8 mouse cellular contexts compared by ENCODE assay signal in the genomic region with DNA sequence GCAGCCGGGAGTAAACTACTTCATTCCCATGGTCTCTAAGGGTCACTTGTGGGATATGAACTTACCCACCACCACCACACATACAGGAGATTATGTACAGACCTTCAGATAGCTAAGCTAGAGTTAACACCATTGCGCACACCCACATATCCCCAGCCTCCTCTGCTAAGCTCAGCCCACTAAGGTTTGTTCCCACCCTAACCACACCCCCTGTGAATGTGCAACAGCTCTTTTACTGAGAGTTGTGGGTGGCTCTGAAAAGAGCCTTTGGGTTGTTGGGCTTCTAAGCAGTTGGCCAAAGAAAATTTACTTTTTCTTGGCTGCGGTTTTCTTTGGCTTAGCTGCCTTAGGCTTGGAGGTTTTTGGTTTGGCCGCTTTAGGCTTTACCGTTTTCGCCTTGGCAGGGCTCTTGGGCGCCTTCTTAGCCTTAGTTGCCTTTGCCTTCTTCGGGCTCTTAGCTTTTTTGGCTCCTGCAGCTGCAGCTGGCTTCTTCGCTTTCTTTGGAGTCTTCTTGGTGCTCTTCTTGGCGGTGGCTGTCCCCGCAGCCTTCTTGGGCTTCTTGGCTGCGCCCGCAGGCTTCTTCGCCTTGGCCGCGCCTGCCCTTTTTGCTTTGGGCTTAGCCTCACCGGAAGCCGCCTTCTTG. TPM values are rescaled to one million over a fixed set of nuclear protein-coding genes. Genes with fewer than 3 reads are reported as not detected.
A peak's percentile ranks its signal among the peaks of the same experiment; 100 is the strongest.
DNase-seq lines count a peak whose midpoint lies in the region; ATAC-seq and TF ChIP-seq lines count a peak whose summit lies in the region.

No protein-coding gene starts in this region.

- no peaks in the 10 kb centered on the region for H3K9me3 ChIP-seq in embryonic facial prominence, embryonic 15.5 days (replicated peaks)
- no peaks in the 10 kb centered on the region for H3K9me3 ChIP-seq in kidney, embryonic 14.5 days (ENCODE audit: control insufficient read depth, low read length)
- H3K9me3 ChIP-seq in limb, embryonic 15.5 days = no peaks in the 10 kb centered on the region
- H3K9me3 ChIP-seq in midbrain, postnatal 0 days (ENCODE audit: low read length) = no peaks in the 10 kb centered on the region

- peak overlapping the region; percentile 98 for H3K27ac ChIP-seq in embryonic facial prominence, embryonic 15.5 days (replicated peaks)
- H3K27ac ChIP-seq in kidney, embryonic 14.5 days (ENCODE audit: low read depth, low read length) = peak overlapping the region; percentile 99
- peak overlapping the region; percentile 98 for H3K27ac ChIP-seq in limb, embryonic 15.5 days
- H3K27ac ChIP-seq in midbrain, postnatal 0 days (ENCODE audit: low read depth, low read length) = peak overlapping the region; percentile 90

- peaks cover 10% of the 10 kb centered on the region for H3K4me1 ChIP-seq in embryonic facial prominence, embryonic 15.5 days
- peaks cover 3% of the 10 kb centered on the region; the same call in 1 of the 2 replicates for H3K4me1 ChIP-seq in kidney, embryonic 14.5 days (ENCODE audit: control insufficient read depth, insufficient read depth, low read length)
- peaks cover 6% of the 10 kb centered on the region; the same call in 1 of the 2 replicates for H3K4me1 ChIP-seq in limb, embryonic 15.5 days
- no peaks in the 10 kb centered on the region for H3K4me1 ChIP-seq in midbrain, postnatal 0 days (ENCODE audit: insufficient read depth, low read length)

- H3K9ac ChIP-seq in embryonic facial prominence, embryonic 15.5 days = peak overlapping the region; percentile 83
- peak overlapping the region; percentile 95 for H3K9ac ChIP-seq in kidney, embryonic 14.5 days (ENCODE audit: low read depth, low read length)
- H3K9ac ChIP-seq in limb, embryonic 15.5 days = peak overlapping the region; percentile 84
- peak overlapping the region; percentile 58 for H3K9ac ChIP-seq in midbrain, postnatal 0 days (replicated peaks; ENCODE audit: low read length, poor library complexity, severe bottlenecking)

- TF ChIP-seq CTCF in midbrain, postnatal 0 days (IDR thresholded peaks at IDR 0.05) = no peak

- H3K36me3 ChIP-seq in embryonic facial prominence, embryonic 15.5 days = no peaks in the 10 kb centered on the region
- H3K36me3 ChIP-seq in kidney, embryonic 14.5 days (ENCODE audit: control insufficient read depth, insufficient read depth, low read length) = no peaks in the 10 kb centered on the region
- H3K36me3 ChIP-seq in limb, embryonic 15.5 days = no peaks in the 10 kb centered on the region
- no peaks in the 10 kb centered on the region for H3K36me3 ChIP-seq in midbrain, postnatal 0 days (ENCODE audit: insufficient read depth, low read length)

- peak overlapping the region; percentile 54 for H3K4me3 ChIP-seq in embryonic facial prominence, embryonic 15.5 days (replicated peaks)
- peak overlapping the region; percentile 75 for H3K4me3 ChIP-seq in kidney, embryonic 14.5 days (ENCODE audit: low read length)
- H3K4me3 ChIP-seq in limb, embryonic 15.5 days = peak overlapping the region; percentile 59
- peak overlapping the region; percentile 52 for H3K4me3 ChIP-seq in midbrain, postnatal 0 days (ENCODE audit: low read depth, low read length)

- peak; percentile 89 for ATAC-seq in embryonic facial prominence, embryonic 15.5 days (ENCODE audit: insufficient number of reproducible peaks, low FRiP score, low TSS enrichment, low read depth)
- peak; percentile 84 for ATAC-seq in kidney, embryonic 14.5 days (ENCODE audit: low FRiP score, low TSS enrichment)
- ATAC-seq in limb, embryonic 15.5 days (ENCODE audit: insufficient number of reproducible peaks, low FRiP score, low TSS enrichment, low read depth) = peak; percentile 85
- peak; percentile 87 for ATAC-seq in midbrain, postnatal 0 days (ENCODE audit: low FRiP score)

- H3K4me2 ChIP-seq in embryonic facial prominence, embryonic 15.5 days (replicated peaks) = peak overlapping the region; percentile 86
- peak overlapping the region; percentile 77 for H3K4me2 ChIP-seq in kidney, embryonic 14.5 days (replicated peaks; ENCODE audit: low read depth, low read length)
- peak overlapping the region; percentile 86 for H3K4me2 ChIP-seq in limb, embryonic 15.5 days
- H3K4me2 ChIP-seq in midbrain, postnatal 0 days (ENCODE audit: low read depth, low read length, poor library complexity, severe bottlenecking) = peak overlapping the region; percentile 81

- under 1% methylated on average over 18 of the region's 18 CpGs for WGBS in embryonic facial prominence, embryonic 15.5 days
- under 1% methylated on average over 18 of the region's 18 CpGs for WGBS in kidney, embryonic 14.5 days
- 0% methylated on average over 18 of the region's 18 CpGs for WGBS in limb, embryonic 15.5 days
- under 1% methylated on average over 18 of the region's 18 CpGs for WGBS in midbrain, postnatal 0 days

- peak; percentile 92 for DNase-seq in 3T3-L1 (ENCODE audit: low read depth, low spot score)
- DNase-seq in adrenal gland, postnatal 14 days = peak; percentile 86
- peak; percentile 85 for DNase-seq in heart, adult 8-10 months (ENCODE audit: low spot score)
- DNase-seq in midbrain, postnatal 0 days (ENCODE audit: low spot score) = peak; percentile 87
- DNase-seq in spleen, postnatal 14 days (ENCODE audit: low spot score in 2 of 2) = peak; percentile 59 to 60

- H3K27me3 ChIP-seq in embryonic facial prominence, embryonic 15.5 days = no peaks in the 10 kb centered on the region
- no peaks in the 10 kb centered on the region for H3K27me3 ChIP-seq in kidney, embryonic 14.5 days (ENCODE audit: control insufficient read depth, insufficient read depth, low read length)
- no peaks in the 10 kb centered on the region for H3K27me3 ChIP-seq in limb, embryonic 15.5 days
- H3K27me3 ChIP-seq in midbrain, postnatal 0 days (ENCODE audit: insufficient read depth, low read length) = no peaks in the 10 kb centered on the region

RNA-seq across cellular contexts. Expression of gene Hist1h1e, which starts 0.7 kb away (rescaled TPM):
- total RNA-seq in adrenal gland, postnatal 14 days (2021) = 139 and 157 TPM in 2 replicates
- 14.7 and 20.7 TPM in 2 replicates for polyA plus RNA-seq in embryonic facial prominence, embryonic 15.5 days (2015; fragmentation: Nextera tagmentation; extraction: Ambion mirVana)
- total RNA-seq in heart, adult 8-10 months (2022) = 10 to 100 TPM; 27.4 to 44.8 (median 35.5) TPM
- polyA plus RNA-seq in kidney, embryonic 14.5 days (2014; fragmentation: Nextera tagmentation; extraction: Ambion mirVana) = 17.6 and 20.4 TPM in 2 replicates
- 17.2 and 18.2 TPM in 2 replicates for polyA plus RNA-seq in limb, embryonic 15.5 days (2015; fragmentation: Nextera tagmentation; extraction: Ambion mirVana)
- 159 and 160 TPM in 2 replicates for total RNA-seq in midbrain, postnatal 0 days (2014; rRNA removed)
- 8.0 and 9.5 TPM in 2 replicates for polyA plus RNA-seq in midbrain, postnatal 0 days (2015; fragmentation: Nextera tagmentation; extraction: Ambion mirVana)

RNA-seq across cellular contexts. Expression of gene Hist1h2be, which starts 0.7 kb away (rescaled TPM):
- total RNA-seq in adrenal gland, postnatal 14 days (2021) = 22.3 and 25.1 TPM in 2 replicates
- polyA plus RNA-seq in embryonic facial prominence, embryonic 15.5 days (2015; fragmentation: Nextera tagmentation; extraction: Ambion mirVana) = 2.7 and 3.6 TPM in 2 replicates
- 10 to 100 TPM; 11.6 to 13.8 (median 12.6) TPM for total RNA-seq in heart, adult 8-10 months (2022)
- 2.9 and 3.1 TPM in 2 replicates for polyA plus RNA-seq in kidney, embryonic 14.5 days (2014; fragmentation: Nextera tagmentation; extraction: Ambion mirVana)
- 1.9 and 2.1 TPM in 2 replicates for polyA plus RNA-seq in limb, embryonic 15.5 days (2015; fragmentation: Nextera tagmentation; extraction: Ambion mirVana)
- total RNA-seq in midbrain, postnatal 0 days (2014; rRNA removed) = 75.1 and 75.2 TPM in 2 replicates
- polyA plus RNA-seq in midbrain, postnatal 0 days (2015; fragmentation: Nextera tagmentation; extraction: Ambion mirVana) = 0.32 and 0.33 TPM in 2 replicates

RNA-seq across cellular contexts. Expression of gene Hist1h4d, which starts 40.3 kb away (rescaled TPM):
- total RNA-seq in adrenal gland, postnatal 14 days (2021) = 250 and 265 TPM in 2 replicates
- polyA plus RNA-seq in embryonic facial prominence, embryonic 15.5 days (2015; fragmentation: Nextera tagmentation; extraction: Ambion mirVana) = 86.2 and 107 TPM in 2 replicates
- 10 to 100 TPM; 42.4 to 50.0 (median 46.1) TPM for total RNA-seq in heart, adult 8-10 months (2022)
- polyA plus RNA-seq in kidney, embryonic 14.5 days (2014; fragmentation: Nextera tagmentation; extraction: Ambion mirVana) = 113 and 136 TPM in 2 replicates
- polyA plus RNA-seq in limb, embryonic 15.5 days (2015; fragmentation: Nextera tagmentation; extraction: Ambion mirVana) = 75.2 and 108 TPM in 2 replicates
- 900 and 1,141 TPM in 2 replicates for total RNA-seq in midbrain, postnatal 0 days (2014; rRNA removed)
- 18.0 and 18.8 TPM in 2 replicates for polyA plus RNA-seq in midbrain, postnatal 0 days (2015; fragmentation: Nextera tagmentation; extraction: Ambion mirVana)

RNA-seq across cellular contexts. Expression of gene Hist1h3d, which starts 46.1 kb away (rescaled TPM):
- 27.2 and 39.2 TPM in 2 replicates for total RNA-seq in adrenal gland, postnatal 14 days (2021)
- polyA plus RNA-seq in embryonic facial prominence, embryonic 15.5 days (2015; fragmentation: Nextera tagmentation; extraction: Ambion mirVana) = 5.0 and 6.0 TPM in 2 replicates
- total RNA-seq in heart, adult 8-10 months (2022) = 1 to 10 TPM; 1.1 to 4.0 (median 2.0) TPM
- 12.0 and 14.7 TPM in 2 replicates for polyA plus RNA-seq in kidney, embryonic 14.5 days (2014; fragmentation: Nextera tagmentation; extraction: Ambion mirVana)
- 5.8 and 6.5 TPM in 2 replicates for polyA plus RNA-seq in limb, embryonic 15.5 days (2015; fragmentation: Nextera tagmentation; extraction: Ambion mirVana)
- 49.8 and 92.5 TPM in 2 replicates for total RNA-seq in midbrain, postnatal 0 days (2014; rRNA removed)
- 0.42 and 0.55 TPM in 2 replicates for polyA plus RNA-seq in midbrain, postnatal 0 days (2015; fragmentation: Nextera tagmentation; extraction: Ambion mirVana)

RNA-seq across cellular contexts. Expression of gene Hist1h2ad, which starts 47.5 kb away (rescaled TPM):
- 12.6 and 14.1 TPM in 2 replicates for total RNA-seq in adrenal gland, postnatal 14 days (2021)
- polyA plus RNA-seq in embryonic facial prominence, embryonic 15.5 days (2015; fragmentation: Nextera tagmentation; extraction: Ambion mirVana) = 1.8 and 3.9 TPM in 2 replicates
- 1 to 10 TPM; 1.8 to 4.3 (median 2.7) TPM for total RNA-seq in heart, adult 8-10 months (2022)
- 2.9 and 5.3 TPM in 2 replicates for polyA plus RNA-seq in kidney, embryonic 14.5 days (2014; fragmentation: Nextera tagmentation; extraction: Ambion mirVana)
- polyA plus RNA-seq in limb, embryonic 15.5 days (2015; fragmentation: Nextera tagmentation; extraction: Ambion mirVana) = 0.89 and 2.3 TPM in 2 replicates
- total RNA-seq in midbrain, postnatal 0 days (2014; rRNA removed) = 162 and 232 TPM in 2 replicates
- not detected in 2 replicates for polyA plus RNA-seq in midbrain, postnatal 0 days (2015; fragmentation: Nextera tagmentation; extraction: Ambion mirVana)

Comparison
In these comparisons a context has a peak if more than half of its experiments do, and no peak if none do; other contexts are left out.
1. Peak in every context shown above with its lines: DNase-seq, ATAC-seq, H3K4me3 ChIP-seq and H3K27ac ChIP-seq.